Mouse (Mus musculus) hindbrain, embryonic 14.5 days (tissue): ENCODE measurements at regions not wholly inside any gene's neighbourhood (a gene's known extent, or its start where the extent isn't known, plus 50 kb on each side); places are given as distances from the start of the nearest gene placed in this dataset.

ENCODE experiments used
- ATAC-seq: fragments of 200-750 bp; cut with Nextera tagmentation; 2 replicates; pipeline ENCODE4 v1.8.0; 2017; ENCODE audit warnings: moderate number of reproducible peaks, mild to moderate bottlenecking, moderate TSS enrichment, moderate library complexity; ENCODE audit not compliant: low FRiP score
- DNase-seq: peaks from one replicate; pipeline ENCODE4 v3.0.0-alpha.2; 2015; ENCODE audit warnings: low spot score
- H3K27ac ChIP-seq: fragments of 300-500 bp; sonication (generic); 2 replicates; pipeline ENCODE4 v1.5.1; 2014; ENCODE audit warnings: mild to moderate bottlenecking, moderate library complexity
- H3K27me3 ChIP-seq: fragments of 300-500 bp; sonication (generic); 2 replicates; pipeline ENCODE4 v1.6.1; 2014; ENCODE audit warnings: mild to moderate bottlenecking, low read length, mixed read lengths; ENCODE audit not compliant: control insufficient read depth, insufficient read depth
- H3K36me3 ChIP-seq: fragments of 300-500 bp; sonication (generic); replicated peaks from 2 replicates; pipeline ENCODE4 v1.6.1; 2014; ENCODE audit not compliant: control insufficient read depth, insufficient read depth
- H3K4me1 ChIP-seq: fragments of 300-500 bp; sonication (generic); replicated peaks from 2 replicates; pipeline ENCODE4 v1.6.1; 2014; ENCODE audit warnings: antibody characterized with exemption, low read length, mixed read lengths; ENCODE audit not compliant: control insufficient read depth, insufficient read depth
- H3K4me2 ChIP-seq: fragments of 300-500 bp; sonication (generic); replicated peaks from 2 replicates; pipeline ENCODE4 v1.6.1; 2014; ENCODE audit warnings: mild to moderate bottlenecking, moderate library complexity
- H3K4me3 ChIP-seq: fragments of 300-500 bp; sonication (generic); replicated peaks from 2 replicates; pipeline ENCODE4 v1.5.1; 2014; ENCODE audit warnings: mild to moderate bottlenecking, low read length
- H3K9ac ChIP-seq: fragments of 300-500 bp; sonication (generic); 2 replicates; pipeline ENCODE4 v1.6.1; 2014
- H3K9me3 ChIP-seq: fragments of 300-500 bp; sonication (generic); 2 replicates; pipeline ENCODE4 v1.6.1; 2016; ENCODE audit warnings: low read length; ENCODE audit not compliant: control insufficient read depth
- WGBS: fragments of 180-500 bp; shearing (Covaris S2); extraction: QIAGEN DNeasy Blood & Tissue Kit; methylation state at CpG from one replicate; pipeline ENCODE4 v1.1.7; 2014; 5-methylcytosine and 5-hydroxymethylcytosine counted together

- Histone ChIP-seq H3K27ac (no peak overlapping the region), H3K9ac (no peak overlapping the region), H3K9me3 (no peaks in the 10 kb centered on the region), H3K4me1 (no peaks in the 10 kb centered on the region), H3K4me2 (no peak overlapping the region), H3K36me3 (no peaks in the 10 kb centered on the region), H3K4me3 (no peak overlapping the region), H3K27me3 (no peaks in the 10 kb centered on the region)
- ATAC-seq (peak; percentile 17; the same call in 1 of the 2 replicates), DNase-seq (no peak)
- WGBS = 24% methylated on average over 6 of the region's 6 CpGs
These were observed 83.1 kb downstream of the Stk35 start for GRCm38 (mm10) chr2:129883417-129883816.

GRCm38 (mm10) chr2:129884316-129884715, 84.0 kb downstream of the Stk35 start:
- 91% methylated on average over 3 of the region's 3 CpGs for WGBS
- no peak overlapping the region for H3K4me2 ChIP-seq
- no peaks in the 10 kb centered on the region for H3K36me3 ChIP-seq
- no peak overlapping the region for H3K27ac ChIP-seq
- no peak overlapping the region for H3K9ac ChIP-seq
- no peaks in the 10 kb centered on the region for H3K27me3 ChIP-seq
- no peak for ATAC-seq
- H3K4me3 ChIP-seq = no peak overlapping the region
- H3K9me3 ChIP-seq = no peaks in the 10 kb centered on the region
- no peak for DNase-seq
- no peaks in the 10 kb centered on the region for H3K4me1 ChIP-seq

GRCm38 (mm10) chr2:129885536-129885935, 85.2 kb downstream of the Stk35 start:
- whole genome bisulfite sequencing = 93% methylated on average over 7 of the region's 7 CpGs
- Histone ChIP-seq H3K27ac (no peak overlapping the region), H3K4me3 (no peak overlapping the region), H3K9ac (no peak overlapping the region), H3K4me2 (no peak overlapping the region), H3K4me1 (no peaks in the 10 kb centered on the region), H3K27me3 (no peaks in the 10 kb centered on the region), H3K9me3 (no peaks in the 10 kb centered on the region), H3K36me3 (no peaks in the 10 kb centered on the region)
- DNase-seq (no peak), ATAC-seq (no peak)

- no peak for DNase-seq
- WGBS = 53% methylated on average over 7 of the region's 7 CpGs
- ATAC-seq = no peak
- H3K27me3 ChIP-seq = no peaks in the 10 kb centered on the region
- 0 out of 2 replicates have a peak overlapping the region, but pooled peaks have one; percentile 12 for H3K27ac ChIP-seq
- no peaks in the 10 kb centered on the region for H3K9me3 ChIP-seq
- no peak overlapping the region; the same call in 1 of the 2 replicates for H3K4me2 ChIP-seq
- H3K9ac ChIP-seq = no peak overlapping the region
- no peak overlapping the region for H3K4me3 ChIP-seq
- peaks cover 12% of the 10 kb centered on the region for H3K4me1 ChIP-seq
- no peaks in the 10 kb centered on the region for H3K36me3 ChIP-seq
These were observed 92.9 kb downstream of the Stk35 start for GRCm38 (mm10) chr2:129893231-129893630.

GRCm38 (mm10) chr2:129893832-129894231, 93.5 kb downstream of the Stk35 start:
- 65% methylated on average over 5 of the region's 5 CpGs for WGBS
- Histone ChIP-seq H3K9ac (no peak overlapping the region), H3K4me3 (no peak overlapping the region), H3K27ac (0 out of 2 replicates have a peak overlapping the region, but pooled peaks have one; percentile 12), H3K4me2 (no peak overlapping the region), H3K4me1 (peaks cover 12% of the 10 kb centered on the region), H3K27me3 (no peaks in the 10 kb centered on the region), H3K9me3 (no peaks in the 10 kb centered on the region), H3K36me3 (no peaks in the 10 kb centered on the region)
- ATAC-seq (no peak), DNase-seq (no peak)

- Histone ChIP-seq H3K4me1 (peaks cover 12% of the 10 kb centered on the region), H3K9ac (no peak overlapping the region), H3K9me3 (no peaks in the 10 kb centered on the region), H3K4me2 (no peak overlapping the region), H3K4me3 (no peak overlapping the region), H3K27me3 (no peaks in the 10 kb centered on the region), H3K27ac (no peak overlapping the region), H3K36me3 (no peaks in the 10 kb centered on the region)
- no peak for DNase-seq
- ATAC-seq = no peak
- WGBS = 74% methylated on average over 8 of the region's 8 CpGs
These were observed 94.6 kb downstream of the Stk35 start for GRCm38 (mm10) chr2:129894906-129895305.

GRCm38 (mm10) chr2:129895369-129895768, 95.1 kb downstream of the Stk35 start:
- H3K9me3 ChIP-seq = no peaks in the 10 kb centered on the region
- no peaks in the 10 kb centered on the region for H3K36me3 ChIP-seq
- no peak overlapping the region for H3K4me3 ChIP-seq
- no peak for ATAC-seq
- H3K27ac ChIP-seq = no peak overlapping the region
- no peak overlapping the region for H3K9ac ChIP-seq
- H3K4me2 ChIP-seq = no peak overlapping the region
- no peaks in the 10 kb centered on the region for H3K27me3 ChIP-seq
- WGBS = 92% methylated on average over 6 of the region's 6 CpGs
- peaks cover 12% of the 10 kb centered on the region for H3K4me1 ChIP-seq
- no peak for DNase-seq

GRCm38 (mm10) chr2:129896696-129897095, 96.4 kb downstream of the Stk35 start:
- H3K4me2 ChIP-seq = no peak overlapping the region
- no peaks in the 10 kb centered on the region for H3K9me3 ChIP-seq
- no peak for DNase-seq
- no peaks in the 10 kb centered on the region for H3K27me3 ChIP-seq
- no peak for ATAC-seq
- H3K36me3 ChIP-seq = no peaks in the 10 kb centered on the region
- H3K9ac ChIP-seq = no peak overlapping the region
- WGBS = 76% methylated on average over 4 of the region's 4 CpGs
- H3K27ac ChIP-seq = no peak overlapping the region
- H3K4me1 ChIP-seq = peaks cover 12% of the 10 kb centered on the region
- no peak overlapping the region for H3K4me3 ChIP-seq

- no peak overlapping the region for H3K27ac ChIP-seq
- H3K4me3 ChIP-seq = no peak overlapping the region
- H3K9ac ChIP-seq = no peak overlapping the region
- 76% methylated on average over 4 of the region's 4 CpGs for WGBS
- H3K9me3 ChIP-seq = no peaks in the 10 kb centered on the region
- no peaks in the 10 kb centered on the region for H3K27me3 ChIP-seq
- no peaks in the 10 kb centered on the region for H3K36me3 ChIP-seq
- no peaks in the 10 kb centered on the region for H3K4me1 ChIP-seq
- H3K4me2 ChIP-seq = no peak overlapping the region
- ATAC-seq = no peak
- no peak for DNase-seq
These were observed 103.2 kb downstream of the Stk35 start for GRCm38 (mm10) chr2:129903383-129904135.
